Mouse (Mus musculus) olfactory bulb, adult 2 months (tissue): Measurements from ENCODE around the gene Mybbp1a. TPM values are rescaled to one million over a fixed set of nuclear protein-coding genes. Genes with fewer than 3 reads are reported as not detected.
A peak's percentile ranks its signal among the peaks of the same experiment; 100 is the strongest.

ENCODE experiments used
- H3K27ac ChIP-seq: fragments of 200-500 bp; 2 replicates; pipeline ENCODE4 v1.5.1; 2012; ENCODE audit warnings: low read depth, low read length; ENCODE audit not compliant: insufficient read depth
- H3K4me1 ChIP-seq: fragments of 200-500 bp; 2 replicates; pipeline ENCODE4 v1.6.1; 2012; ENCODE audit warnings: low read length; ENCODE audit not compliant: control insufficient read depth, insufficient read depth
- H3K4me3 ChIP-seq: fragments of 200-500 bp; 2 replicates; pipeline ENCODE4 v1.5.1; 2012; ENCODE audit warnings: mild to moderate bottlenecking, low read depth, low read length, moderate library complexity; ENCODE audit not compliant: insufficient read depth
- CTCF ChIP-seq: fragments of 200-500 bp; IDR thresholded peaks from 2 replicates; pipeline ENCODE4 v1.5.1; 2012; ENCODE audit warnings: low read depth, mild to moderate bottlenecking, low read length, moderate library complexity; ENCODE audit not compliant: insufficient read depth
- POLR2A ChIP-seq: fragments of 200-500 bp; IDR thresholded peaks from 2 replicates; pipeline ENCODE4 v1.6.1; 2012; ENCODE audit warnings: mild to moderate bottlenecking, low read depth, low read length, moderate library complexity; ENCODE audit not compliant: insufficient read depth
- WGBS: fragments of 180-500 bp; shearing (Covaris S2); methylation state at CpG from one replicate; pipeline ENCODE4 v1.1.7; 2018; 5-methylcytosine and 5-hydroxymethylcytosine counted together
- polyA plus RNA-seq: library from polyadenylated mRNA; stranded (reverse); fragments of >200 nt; gene quantifications from 2 replicates; pipeline ENCODE4 v1.2.4, GENCODE M21; 2012; ENCODE audit warnings: low replicate concordance; ENCODE audit not compliant: missing spikeins, insufficient read depth, insufficient read length

Gene Mybbp1a
- polyA plus RNA-seq, 1 experiment: not detected

DNA sequence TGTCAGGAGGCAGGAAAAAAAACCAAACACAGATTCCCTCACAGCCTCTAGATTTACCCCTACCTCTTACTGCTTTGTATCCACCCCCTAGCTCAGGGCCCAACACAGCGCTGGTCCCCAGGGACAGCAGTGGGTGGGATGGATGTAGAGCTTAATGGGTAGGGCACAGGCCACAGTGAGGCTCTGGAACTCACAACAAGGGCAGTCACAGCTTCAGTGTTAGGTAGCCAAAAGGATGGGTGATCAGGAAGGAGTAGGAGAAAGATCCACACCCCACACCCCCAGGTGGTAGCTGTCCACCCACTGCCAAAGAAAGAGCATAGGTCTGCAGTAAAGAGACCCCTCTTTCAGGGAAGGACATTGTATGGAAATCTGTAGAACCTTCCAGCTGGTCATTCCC, 36.5 kb downstream of the Mybbp1a start:
- Histone ChIP-seq H3K27ac (0 out of 2 replicates have a peak overlapping the region, but pooled peaks have one; percentile 12), H3K4me1 (peaks cover 45% of the 10 kb centered on the region), H3K4me3 (no peak overlapping the region)
- TF ChIP-seq POLR2A (no peak), CTCF (no peak)
- 70% methylated on average over 1 of the region's 1 CpGs for WGBS

DNA sequence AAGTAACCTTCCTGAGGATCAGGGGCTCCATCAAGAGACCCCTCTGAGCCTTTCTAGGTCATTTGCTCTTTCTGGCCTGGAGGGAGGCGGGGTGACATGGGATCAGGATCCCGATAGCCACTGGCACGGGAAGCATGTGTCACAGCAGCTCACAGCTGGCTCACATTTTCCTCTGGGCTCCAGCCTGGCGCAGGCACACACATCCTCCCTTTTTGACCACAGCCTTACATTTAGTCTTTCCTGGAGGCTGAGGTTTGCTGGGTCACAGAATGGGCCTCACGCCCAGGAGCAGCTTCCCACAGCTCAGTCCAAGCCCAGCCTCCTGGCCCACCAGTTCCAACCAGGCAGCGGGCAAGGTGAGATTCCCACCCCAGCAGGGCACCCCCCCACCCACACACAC, 37.1 kb downstream of the Mybbp1a start:
- Histone ChIP-seq H3K4me1 (peaks cover 48% of the 10 kb centered on the region), H3K4me3 (no peak overlapping the region), H3K27ac (no peak overlapping the region)
- 63% methylated on average over 6 of the region's 6 CpGs for WGBS
- TF ChIP-seq POLR2A: no peak
- no peak for TF ChIP-seq CTCF

- peaks cover 49% of the 10 kb centered on the region for H3K4me1 ChIP-seq
- TF ChIP-seq CTCF: no peak
- no peak for TF ChIP-seq POLR2A
- 70% methylated on average over 2 of the region's 2 CpGs for WGBS
- no peak overlapping the region for H3K27ac ChIP-seq
- no peak overlapping the region for H3K4me3 ChIP-seq
Measured at GRCm38 (mm10) chr11:72479499-72479898, 38.3 kb downstream of the Mybbp1a start.

DNA sequence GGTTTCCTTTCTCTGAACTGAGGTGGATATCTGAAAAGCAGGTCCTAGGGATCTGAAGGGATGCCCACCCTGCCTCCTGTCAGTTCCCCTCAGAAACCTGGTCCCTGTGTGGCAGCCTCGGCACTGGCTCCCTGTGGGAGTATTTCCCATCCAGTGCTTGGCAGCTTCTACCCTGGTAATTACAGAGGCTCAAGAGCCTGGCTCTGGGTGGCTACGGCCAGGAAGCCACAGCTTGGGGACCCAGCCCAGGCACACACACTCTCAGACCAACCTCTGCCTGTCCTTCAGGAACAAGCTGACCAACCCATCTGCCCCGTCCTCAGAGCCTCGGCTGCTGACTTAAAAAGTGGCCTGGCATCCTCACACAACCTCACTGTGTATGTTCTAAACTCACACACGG, 40.2 kb downstream of the Mybbp1a start:
- H3K4me3 ChIP-seq: no peak overlapping the region
- no peak overlapping the region for H3K27ac ChIP-seq
- H3K4me1 ChIP-seq: peaks cover 58% of the 10 kb centered on the region
- 45% methylated on average over 5 of the region's 5 CpGs for WGBS
- TF ChIP-seq POLR2A (no peak), CTCF (no peak)

DNA sequence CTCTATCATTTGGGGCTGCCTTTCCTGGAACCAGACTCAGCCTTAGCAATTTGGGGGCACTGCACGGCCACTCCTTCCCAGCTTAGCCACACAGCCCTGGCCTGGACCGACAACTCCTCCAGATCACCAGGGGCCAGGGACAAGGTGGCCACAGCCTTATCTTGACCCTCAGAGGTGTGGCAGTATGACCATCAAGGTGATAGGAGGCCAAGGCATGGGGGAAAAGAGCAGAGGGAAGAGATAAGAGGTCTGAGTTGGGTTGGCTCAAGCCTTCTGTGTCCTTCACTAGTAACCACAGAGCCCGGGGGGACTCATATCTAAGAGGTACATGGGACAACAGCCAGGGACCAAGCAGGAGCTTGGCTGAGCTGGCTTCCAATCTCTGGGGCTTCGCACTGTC, 40.8 kb downstream of the Mybbp1a start:
- no peak overlapping the region for H3K4me3 ChIP-seq
- peak overlapping the region; percentile 29; the same call in 1 of the 2 replicates for H3K27ac ChIP-seq
- TF ChIP-seq CTCF (no peak), POLR2A (no peak)
- H3K4me1 ChIP-seq: peaks cover 53% of the 10 kb centered on the region
- 66% methylated on average over 4 of the region's 4 CpGs for WGBS

DNA sequence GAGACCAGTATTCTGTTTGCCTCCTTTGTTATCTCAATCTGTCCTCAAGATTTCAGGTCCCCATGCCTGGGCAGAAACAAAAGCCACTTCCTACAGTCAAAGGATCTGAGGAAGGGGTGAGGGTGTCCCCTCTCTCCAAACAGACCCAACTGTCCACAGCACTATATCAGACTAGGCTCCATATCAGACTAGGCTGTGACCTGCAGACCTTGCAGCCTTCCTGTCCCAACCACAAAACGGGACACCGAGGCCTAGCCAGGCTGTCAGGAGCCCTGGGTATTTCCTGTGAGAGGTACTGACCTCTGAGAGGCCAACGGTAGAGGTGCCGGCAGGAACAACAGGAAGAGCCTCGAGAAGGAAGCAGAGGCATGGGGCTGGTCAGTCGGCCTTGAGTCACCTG, 43.4 kb downstream of the Mybbp1a start:
- TF ChIP-seq CTCF (no peak), POLR2A (no peak)
- Histone ChIP-seq H3K27ac (no peak overlapping the region), H3K4me1 (peaks cover 42% of the 10 kb centered on the region), H3K4me3 (no peak overlapping the region)
- WGBS: 75% methylated on average over 6 of the region's 6 CpGs

GRCm38 (mm10) chr11:72485157-72485556, 44.0 kb downstream of the Mybbp1a start:
- Histone ChIP-seq H3K27ac (no peak overlapping the region), H3K4me3 (no peak overlapping the region), H3K4me1 (peaks cover 42% of the 10 kb centered on the region)
- TF ChIP-seq POLR2A (no peak), CTCF (no peak)
- 55% methylated on average over 5 of the region's 5 CpGs for WGBS

DNA sequence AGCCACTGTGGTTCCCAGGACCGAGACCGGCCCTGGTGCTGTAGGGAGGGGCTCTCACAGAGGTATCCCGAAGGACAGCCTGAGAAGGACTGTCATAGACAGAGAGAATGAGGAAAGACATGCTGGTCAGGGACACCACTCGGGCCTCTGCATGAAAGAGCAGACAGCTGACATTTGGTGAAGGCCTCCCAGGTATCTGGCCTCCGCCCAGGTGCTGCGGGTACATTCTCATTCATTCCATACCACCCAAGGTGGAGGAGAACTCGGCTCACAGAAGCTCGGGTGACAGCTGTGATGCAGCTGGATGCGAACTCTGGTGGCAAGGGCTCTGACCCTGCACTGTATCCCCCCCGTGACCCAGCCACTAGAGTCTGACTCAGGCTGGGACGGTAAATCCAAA, 44.8 kb downstream of the Mybbp1a start:
- Histone ChIP-seq H3K27ac (no peak overlapping the region), H3K4me1 (peaks cover 42% of the 10 kb centered on the region), H3K4me3 (no peak overlapping the region)
- 82% methylated on average over 11 of the region's 11 CpGs for WGBS
- TF ChIP-seq POLR2A (no peak), CTCF (no peak)

DNA sequence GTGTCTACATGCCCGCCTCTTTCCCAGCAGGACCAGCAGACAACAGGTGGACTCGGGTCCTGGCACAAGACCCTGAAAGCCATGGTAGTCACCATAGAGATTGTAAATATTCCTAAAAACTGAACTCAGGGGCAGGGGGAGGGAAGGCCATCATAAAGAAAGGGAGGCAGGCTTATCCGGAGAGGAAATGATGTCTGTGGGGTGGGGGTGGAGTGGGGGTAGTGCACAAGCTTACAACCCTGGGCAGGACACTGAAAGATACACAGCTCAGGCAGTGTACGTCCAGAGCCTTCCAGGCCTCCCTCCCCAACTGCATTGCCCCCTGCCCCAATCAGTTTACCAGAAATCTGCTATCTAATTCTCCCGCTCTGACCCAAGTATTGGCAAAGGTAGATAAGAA, 46.0 kb downstream of the Mybbp1a start:
- WGBS: 68% methylated on average over 5 of the region's 5 CpGs
- Histone ChIP-seq H3K27ac (no peak overlapping the region), H3K4me1 (peaks cover 33% of the 10 kb centered on the region), H3K4me3 (no peak overlapping the region)
- TF ChIP-seq POLR2A (no peak), CTCF (no peak)

DNA sequence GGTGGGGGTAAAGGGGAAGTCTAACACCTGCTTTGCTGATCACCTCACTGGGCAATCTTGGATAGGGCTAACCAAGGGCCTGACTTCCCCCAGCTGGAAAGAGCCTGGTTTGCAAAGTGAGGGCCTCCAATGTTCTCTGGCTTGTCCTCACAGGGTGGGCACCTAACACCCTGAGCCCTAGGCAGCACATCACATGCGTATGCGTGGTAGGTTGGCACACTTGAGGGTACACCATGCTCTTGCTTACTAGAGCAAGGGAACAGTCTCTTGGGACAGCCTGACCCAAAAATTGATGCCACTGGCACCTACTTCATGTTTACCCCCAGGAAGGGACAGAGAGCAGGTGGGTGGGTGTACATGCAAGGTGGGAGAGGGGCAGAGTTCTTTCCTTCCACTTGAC, 46.6 kb downstream of the Mybbp1a start:
- TF ChIP-seq CTCF (no peak), POLR2A (no peak)
- Histone ChIP-seq H3K27ac (no peak overlapping the region), H3K4me1 (peaks cover 27% of the 10 kb centered on the region), H3K4me3 (no peak overlapping the region)
- WGBS: 76% methylated on average over 2 of the region's 2 CpGs
